Mouse (Mus musculus): ENCODE results near the gene Dzip1.

GRCm38 (mm10) chr14:118864905-118865304, 60.4 kb downstream of the Dzip1 start:
- TF ChIP-seq CTCF (IDR thresholded peaks at IDR 0.05; ENCODE audit: low read depth, low read length), result no peak
- no peak for TF ChIP-seq POLR2A (IDR thresholded peaks at IDR 0.05; ENCODE audit: borderline replicate concordance, low read depth, low read length)

All from bone marrow macrophage, adult 2 months (primary cell).